Mouse (Mus musculus): Measurements from ENCODE around the gene Ifit1. TPM values are rescaled to one million over a fixed set of nuclear protein-coding genes. Genes with fewer than 3 reads are reported as not detected.

The Ifit1 gene
- polyA plus RNA-seq, 1 experiment from 2014 or later = 1.2 TPM

Other genes with a start within 250 kb of the Ifit1 start
- 2.6 and 3.5 TPM in 2 replicates for gene Ch25h, start 165.7 kb upstream of the Ifit1 start, polyA plus RNA-seq (2015; fragmentation: Nextera tagmentation; extraction: Ambion mirVana)
- 29.8 and 32.5 TPM in 2 replicates for gene Lipa, start 113.4 kb upstream of the Ifit1 start, polyA plus RNA-seq (2015; fragmentation: Nextera tagmentation; extraction: Ambion mirVana)
- 5.5 and 6.2 TPM in 2 replicates for gene Ifit2, start 90.2 kb upstream of the Ifit1 start, polyA plus RNA-seq (2015; fragmentation: Nextera tagmentation; extraction: Ambion mirVana)
- 0.84 and 1.0 TPM in 2 replicates for gene Ifit3, start 57.3 kb upstream of the Ifit1 start, polyA plus RNA-seq (2015; fragmentation: Nextera tagmentation; extraction: Ambion mirVana)
- 0.17 and 0.28 TPM in 2 replicates for gene Ifit1bl1, start 38.9 kb upstream of the Ifit1 start, polyA plus RNA-seq (2015; fragmentation: Nextera tagmentation; extraction: Ambion mirVana)
- gene Ifit3b, start 32.9 kb upstream of the Ifit1 start, polyA plus RNA-seq (2015; fragmentation: Nextera tagmentation; extraction: Ambion mirVana) = 0.13 and 0.17 TPM in 2 replicates
- 0.80 and 0.86 TPM in 2 replicates for gene Ifit1bl2, start 128 bp upstream of the Ifit1 start, polyA plus RNA-seq (2015; fragmentation: Nextera tagmentation; extraction: Ambion mirVana)
- gene Slc16a12, start 106.4 kb downstream of the Ifit1 start, polyA plus RNA-seq (2015; fragmentation: Nextera tagmentation; extraction: Ambion mirVana) = 5.5 and 6.8 TPM in 2 replicates
- 7.1 TPM in 2 replicates for gene Pank1, start 238.6 kb downstream of the Ifit1 start, polyA plus RNA-seq (2015; fragmentation: Nextera tagmentation; extraction: Ambion mirVana)

Measured in stomach, embryonic 15.5 days (tissue).